Mouse (Mus musculus) limb, embryonic 11.5 days (tissue): ENCODE data around the gene Tmem132c. TPM values are rescaled to one million over a fixed set of nuclear protein-coding genes. Genes with fewer than 3 reads are reported as not detected.

Source experiments
- ATAC-seq: fragments of 200-750 bp; cut with Nextera tagmentation; 2 replicates; pipeline ENCODE4 v1.8.0; 2017; ENCODE audit warnings: low read depth; ENCODE audit not compliant: insufficient number of reproducible peaks, low FRiP score, low TSS enrichment
- DNase-seq: peaks from one replicate; pipeline ENCODE4 v3.0.0-alpha.2; 2015; ENCODE audit warnings: low spot score
- H3K27ac ChIP-seq: fragments of 300-500 bp; sonication (generic); replicated peaks from 2 replicates; pipeline ENCODE4 v1.5.1; 2014; ENCODE audit warnings: low read depth, mild to moderate bottlenecking, low read length
- H3K27me3 ChIP-seq: fragments of 300-500 bp; sonication (generic); 2 replicates; pipeline ENCODE4 v1.6.1; 2014; ENCODE audit warnings: mild to moderate bottlenecking, low read length, mixed read lengths; ENCODE audit not compliant: control insufficient read depth, insufficient read depth
- H3K36me3 ChIP-seq: fragments of 300-500 bp; sonication (generic); 2 replicates; pipeline ENCODE4 v1.6.1; 2014; ENCODE audit warnings: mild to moderate bottlenecking, low read length, moderate library complexity, mixed read lengths; ENCODE audit not compliant: control insufficient read depth, insufficient read depth
- H3K4me1 ChIP-seq: fragments of 300-500 bp; sonication (generic); 2 replicates; pipeline ENCODE4 v1.6.1; 2014; ENCODE audit warnings: low read length, mixed read lengths; ENCODE audit not compliant: control insufficient read depth, insufficient read depth
- H3K4me2 ChIP-seq: fragments of 300-500 bp; sonication (generic); 2 replicates; pipeline ENCODE4 v1.6.1; 2014; ENCODE audit warnings: low read depth, mild to moderate bottlenecking, moderate library complexity; ENCODE audit not compliant: severe bottlenecking
- H3K4me3 ChIP-seq: fragments of 300-500 bp; sonication (generic); 2 replicates; pipeline ENCODE4 v1.5.1; 2014; ENCODE audit warnings: low read depth, low read length
- H3K9ac ChIP-seq: fragments of 300-500 bp; sonication (generic); 2 replicates; pipeline ENCODE4 v1.6.1; 2014; ENCODE audit warnings: mild to moderate bottlenecking, low read length
- H3K9me3 ChIP-seq: fragments of 300-500 bp; sonication (generic); 2 replicates; pipeline ENCODE4 v1.6.1; 2016; ENCODE audit warnings: low read length; ENCODE audit not compliant: control insufficient read depth
- WGBS: fragments of 180-500 bp; shearing (Covaris S2); extraction: QIAGEN DNeasy Blood & Tissue Kit; methylation state at CpG from one replicate; pipeline ENCODE4 v1.1.7; 2014; 5-methylcytosine and 5-hydroxymethylcytosine counted together
- polyA plus RNA-seq: library from polyadenylated mRNA; unstranded; fragments of >200 nt; fragmentation: Nextera tagmentation; extraction: Ambion mirVana; gene quantifications from 2 replicates; pipeline ENCODE4 v1.2.1, GENCODE M21; 2014

Tmem132c gene
- polyA plus RNA-seq, 1 experiment from 2014 or later = 34.6 TPM

DNA sequence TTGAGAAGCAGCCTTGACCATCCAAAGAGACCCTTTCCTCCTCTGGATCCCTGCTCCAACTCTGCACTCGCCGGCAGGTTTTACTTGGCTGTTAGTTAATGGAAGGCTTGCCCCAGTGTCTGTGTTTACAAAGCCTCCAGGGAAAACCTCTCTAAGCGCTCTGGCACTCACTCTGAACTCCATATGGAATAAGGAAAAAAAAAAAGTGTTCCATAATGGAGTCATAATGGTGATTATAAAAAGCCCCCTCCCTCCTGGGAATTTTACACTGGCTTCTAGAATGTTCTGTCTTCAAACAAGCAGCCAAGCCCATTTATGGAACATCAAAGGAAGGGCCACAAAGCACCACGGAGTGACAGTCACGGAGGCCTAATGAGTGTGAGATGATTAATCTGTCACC, 136.9 kb downstream of the Tmem132c start:
- no peaks in the 10 kb centered on the region for H3K9me3 ChIP-seq
- H3K27ac ChIP-seq = no peak overlapping the region
- DNase-seq (no peak), ATAC-seq (no peak)
- H3K4me3 ChIP-seq = no peak overlapping the region
- H3K36me3 ChIP-seq = no peaks in the 10 kb centered on the region
- H3K4me1 ChIP-seq = no peaks in the 10 kb centered on the region
- no peak overlapping the region for H3K4me2 ChIP-seq
- WGBS = 21% methylated on average over 5 of the region's 5 CpGs
- H3K9ac ChIP-seq = no peak overlapping the region
- H3K27me3 ChIP-seq = no peaks in the 10 kb centered on the region

DNA sequence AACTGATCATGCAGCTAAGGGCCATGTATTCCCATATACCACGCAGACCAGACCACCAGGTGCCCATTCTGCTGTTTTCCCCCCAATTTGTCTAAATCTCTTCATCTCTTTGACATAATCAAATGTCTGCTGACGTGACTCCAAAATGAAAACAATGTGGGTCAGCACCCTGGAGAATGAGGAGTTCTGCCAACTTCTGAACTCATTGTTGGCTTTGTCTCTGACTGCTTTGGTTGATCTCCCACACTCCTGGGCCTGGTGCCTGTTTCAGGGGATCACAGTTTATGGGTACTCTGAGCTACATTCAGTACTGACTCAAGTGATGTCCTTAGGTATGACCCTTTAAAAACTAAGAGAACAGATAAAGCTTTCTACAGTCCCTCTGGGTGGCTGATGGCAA, 137.7 kb downstream of the Tmem132c start:
- no peak overlapping the region for H3K9ac ChIP-seq
- no peaks in the 10 kb centered on the region for H3K4me1 ChIP-seq
- no peaks in the 10 kb centered on the region for H3K9me3 ChIP-seq
- no peak overlapping the region for H3K27ac ChIP-seq
- H3K4me2 ChIP-seq = no peak overlapping the region
- WGBS = 93% methylated on average over 2 of the region's 2 CpGs
- no peak overlapping the region for H3K4me3 ChIP-seq
- H3K36me3 ChIP-seq = no peaks in the 10 kb centered on the region
- no peak for DNase-seq
- H3K27me3 ChIP-seq = no peaks in the 10 kb centered on the region
- ATAC-seq = no peak

DNA sequence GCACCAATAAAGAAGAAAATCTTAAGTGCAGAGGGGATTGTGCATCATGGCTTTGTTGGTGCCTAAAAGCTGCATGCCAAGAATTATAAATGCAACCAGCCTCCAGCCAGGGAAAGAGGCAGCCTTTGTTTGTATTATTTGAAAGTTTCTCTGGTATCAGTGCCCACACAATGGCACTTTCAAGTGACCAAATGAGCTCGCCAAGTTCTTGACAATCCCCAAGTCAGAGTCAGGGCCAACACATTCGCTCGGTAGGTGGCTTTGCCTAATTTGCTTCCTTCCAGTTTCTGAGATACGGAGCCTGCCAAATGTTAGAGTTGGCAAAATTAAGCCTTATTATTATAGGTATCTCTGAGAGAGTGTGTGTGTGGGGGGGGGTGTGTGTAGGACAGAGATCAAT, 139.6 kb downstream of the Tmem132c start:
- H3K36me3 ChIP-seq = no peaks in the 10 kb centered on the region
- ATAC-seq (no peak), DNase-seq (no peak)
- H3K27me3 ChIP-seq = no peaks in the 10 kb centered on the region
- H3K4me1 ChIP-seq = no peaks in the 10 kb centered on the region
- H3K9me3 ChIP-seq = no peaks in the 10 kb centered on the region
- H3K27ac ChIP-seq = no peak overlapping the region
- no peak overlapping the region for H3K4me2 ChIP-seq
- no peak overlapping the region for H3K4me3 ChIP-seq
- WGBS = 80% methylated on average over 4 of the region's 4 CpGs
- no peak overlapping the region for H3K9ac ChIP-seq

DNA sequence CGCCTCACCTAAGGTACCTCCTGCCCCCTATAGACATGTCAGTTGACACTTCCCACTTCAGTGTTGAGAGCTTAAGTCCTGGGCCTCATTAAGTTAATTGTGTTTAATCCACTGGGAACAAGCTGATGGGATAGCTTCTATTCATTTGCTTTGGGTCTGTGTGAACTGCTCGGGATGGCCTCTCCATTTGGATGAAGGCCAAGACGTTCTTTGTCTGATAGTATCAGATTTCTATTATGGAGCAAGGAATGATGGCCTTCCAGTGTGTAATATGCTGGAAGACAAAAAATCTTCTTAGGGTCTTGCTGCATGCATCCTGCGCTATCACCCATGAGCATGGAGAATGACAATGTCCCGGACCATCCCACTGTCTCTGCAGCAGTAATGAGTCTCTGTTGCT, 141.0 kb downstream of the Tmem132c start:
- Histone ChIP-seq H3K9ac (no peak overlapping the region), H3K27me3 (no peaks in the 10 kb centered on the region), H3K36me3 (no peaks in the 10 kb centered on the region), H3K4me2 (no peak overlapping the region), H3K27ac (no peak overlapping the region), H3K9me3 (no peaks in the 10 kb centered on the region), H3K4me1 (no peaks in the 10 kb centered on the region), H3K4me3 (no peak overlapping the region)
- DNase-seq = no peak
- ATAC-seq = no peak
- WGBS = 82% methylated on average over 5 of the region's 5 CpGs

DNA sequence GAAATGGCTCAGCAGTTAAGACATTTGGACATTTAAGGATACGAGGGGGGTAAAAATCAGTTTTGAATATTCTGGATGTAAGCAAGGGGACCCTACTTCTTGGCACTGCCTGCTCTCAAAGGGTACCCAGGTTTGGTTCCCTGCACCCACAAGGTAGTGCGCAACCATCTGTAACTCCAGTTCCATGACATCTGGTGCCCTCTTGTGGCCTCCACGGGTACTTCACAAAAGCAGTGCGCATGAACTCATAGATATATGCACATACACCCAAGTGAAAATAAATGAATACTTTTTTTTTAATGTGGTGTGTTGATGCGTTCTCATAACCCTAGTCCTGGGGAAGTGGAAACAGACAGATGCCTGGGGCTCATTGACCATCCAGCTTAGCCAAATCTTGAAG, 149.6 kb downstream of the Tmem132c start:
- Histone ChIP-seq H3K36me3 (no peaks in the 10 kb centered on the region), H3K4me3 (no peak overlapping the region), H3K9me3 (peaks cover 5% of the 10 kb centered on the region; the same call in 1 of the 2 replicates), H3K27ac (no peak overlapping the region), H3K4me1 (no peaks in the 10 kb centered on the region), H3K9ac (no peak overlapping the region), H3K27me3 (no peaks in the 10 kb centered on the region), H3K4me2 (no peak overlapping the region)
- WGBS = 95% methylated on average over 5 of the region's 5 CpGs
- no peak for DNase-seq
- no peak for ATAC-seq

DNA sequence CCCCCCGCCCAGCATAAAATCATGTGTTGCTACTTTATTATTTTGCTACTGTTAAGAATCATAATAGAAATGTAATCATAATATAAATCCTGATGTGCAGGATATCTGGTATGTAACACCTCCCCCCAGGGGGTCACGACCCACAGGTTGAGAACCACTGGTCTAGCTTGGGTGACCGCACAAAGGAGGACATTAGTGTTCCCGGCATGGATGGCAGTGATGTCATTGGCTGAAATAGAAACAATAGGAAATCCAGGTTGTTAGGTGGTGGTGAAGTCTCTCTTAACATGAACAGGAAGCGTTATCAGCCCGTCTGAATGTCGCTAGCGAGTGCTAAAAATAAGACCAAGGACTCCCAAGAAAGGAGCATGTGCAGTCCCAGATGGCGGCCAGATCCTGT, 155.3 kb downstream of the Tmem132c start:
- DNase-seq (peak; percentile 27), ATAC-seq (no peak)
- Histone ChIP-seq H3K4me1 (no peaks in the 10 kb centered on the region), H3K27me3 (no peaks in the 10 kb centered on the region), H3K9me3 (no peaks in the 10 kb centered on the region), H3K27ac (no peak overlapping the region), H3K4me2 (no peak overlapping the region), H3K4me3 (no peak overlapping the region), H3K9ac (no peak overlapping the region), H3K36me3 (no peaks in the 10 kb centered on the region)
- WGBS = 82% methylated on average over 9 of the region's 9 CpGs

DNA sequence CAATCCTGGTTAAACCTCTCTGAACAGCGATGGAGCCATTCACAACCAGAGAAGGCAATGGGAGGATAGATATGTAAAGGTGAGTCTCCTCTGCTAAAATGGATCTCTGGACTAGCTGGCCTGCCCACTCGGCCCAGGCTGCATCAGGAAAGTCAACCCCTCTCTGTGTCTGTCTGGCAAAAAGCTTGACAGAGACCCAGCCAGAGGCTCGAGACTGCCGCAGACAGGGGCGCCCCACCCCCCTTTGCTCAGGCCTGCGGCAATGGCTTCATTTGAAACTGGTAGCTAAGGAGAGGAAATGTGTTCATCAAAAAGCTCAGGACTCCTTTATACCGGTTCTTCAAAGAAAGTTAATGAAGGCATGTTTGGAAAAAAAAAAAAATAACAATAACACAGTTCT, 156.4 kb downstream of the Tmem132c start:
- WGBS = 9% methylated on average over 7 of the region's 7 CpGs
- ATAC-seq (no peak), DNase-seq (peak; percentile 51)
- no peaks in the 10 kb centered on the region for H3K4me1 ChIP-seq
- H3K9me3 ChIP-seq = no peaks in the 10 kb centered on the region
- H3K4me2 ChIP-seq = no peak overlapping the region
- no peak overlapping the region for H3K9ac ChIP-seq
- no peak overlapping the region for H3K4me3 ChIP-seq
- no peaks in the 10 kb centered on the region for H3K36me3 ChIP-seq
- H3K27me3 ChIP-seq = no peaks in the 10 kb centered on the region
- no peak overlapping the region for H3K27ac ChIP-seq

DNA sequence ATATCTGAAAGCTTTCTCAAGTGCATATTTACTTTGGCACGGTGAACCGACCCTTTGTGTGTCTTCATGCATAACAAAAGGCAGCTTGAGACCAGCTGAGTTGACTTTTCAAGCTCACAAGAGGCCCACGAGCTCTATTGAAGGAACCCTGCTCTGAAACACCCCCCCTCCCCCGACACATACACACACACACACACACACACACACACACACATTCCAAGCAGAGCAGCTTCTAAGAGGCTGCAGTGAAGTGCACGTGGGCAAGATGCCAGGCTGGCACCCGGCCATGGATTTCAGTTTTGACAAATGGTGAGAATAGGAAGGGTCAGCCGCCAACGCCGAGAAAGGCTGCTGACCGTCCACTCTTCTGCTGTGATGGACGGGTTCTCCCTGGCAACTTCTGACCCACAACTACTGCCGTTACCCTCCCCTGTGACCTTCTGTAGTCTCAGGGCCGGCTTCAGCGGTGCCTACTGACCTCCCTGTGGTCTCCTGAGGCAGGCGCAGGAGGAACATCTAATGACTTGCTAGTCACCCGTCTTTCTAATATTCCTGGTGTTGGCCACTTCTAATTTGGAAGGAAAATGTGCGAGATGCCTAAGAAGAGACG, 163.9 kb downstream of the Tmem132c start:
- ATAC-seq (no peak), DNase-seq (no peak)
- Histone ChIP-seq H3K9ac (no peak overlapping the region), H3K4me3 (no peak overlapping the region), H3K9me3 (no peaks in the 10 kb centered on the region), H3K27me3 (no peaks in the 10 kb centered on the region), H3K4me1 (peaks cover 5% of the 10 kb centered on the region; the same call in 1 of the 2 replicates), H3K36me3 (no peaks in the 10 kb centered on the region), H3K27ac (no peak overlapping the region), H3K4me2 (no peak overlapping the region)
- whole genome bisulfite sequencing = 51% methylated on average over 18 of the region's 18 CpGs

DNA sequence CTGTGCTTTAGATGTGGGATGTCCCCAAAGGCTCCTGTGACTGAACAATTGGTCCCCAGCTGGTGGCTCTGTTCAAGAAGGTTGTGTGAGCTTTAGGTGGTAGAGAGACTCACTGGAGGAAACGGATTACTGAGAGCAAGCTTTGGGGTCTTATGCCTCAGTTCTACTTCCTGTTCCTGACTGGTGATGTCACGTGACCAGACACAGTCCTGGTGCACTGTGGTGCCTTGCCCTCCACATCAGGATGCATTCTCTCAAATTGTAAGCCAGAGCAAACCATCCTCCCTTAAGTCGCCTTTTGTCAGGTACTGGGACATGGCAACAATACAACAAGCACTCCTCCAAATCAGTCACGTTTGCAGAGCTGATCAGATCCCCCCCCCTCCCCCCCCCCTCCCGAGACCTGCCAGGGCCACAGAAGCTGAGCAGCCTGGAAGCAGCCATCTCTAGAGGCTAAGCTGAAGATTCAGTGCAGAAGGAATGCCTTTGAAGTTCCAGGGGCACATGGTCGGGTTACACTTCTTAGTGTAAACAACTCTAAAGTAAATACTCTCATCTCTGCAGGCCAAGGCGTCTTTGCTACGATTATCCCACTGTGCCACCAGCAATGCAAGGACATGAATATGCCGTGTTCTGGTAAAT, 164.5 kb downstream of the Tmem132c start:
- ATAC-seq = no peak; the same call in 1 of the 2 replicates
- Histone ChIP-seq H3K9ac (no peak overlapping the region), H3K27ac (no peak overlapping the region), H3K4me3 (no peak overlapping the region), H3K27me3 (no peaks in the 10 kb centered on the region), H3K36me3 (no peaks in the 10 kb centered on the region), H3K4me2 (no peak overlapping the region), H3K9me3 (no peaks in the 10 kb centered on the region), H3K4me1 (peaks cover 5% of the 10 kb centered on the region; the same call in 1 of the 2 replicates)
- 16% methylated on average over 9 of the region's 9 CpGs for WGBS
- no peak for DNase-seq
